Mouse (Mus musculus): Measurements from ENCODE around the gene 4933428G20Rik.

4933428G20Rik gene

GRCm38 (mm10) chr11:97466444-97467160 is 33.5 kb downstream of the 4933428G20Rik start:
- in situ Hi-C loops (cut with MboI; ENCODE audit: low sequenced_read_pairs), result no loop called here

- in situ Hi-C loops (cut with MboI; ENCODE audit: low sequenced_read_pairs), result no loop called here
Measured at GRCm38 (mm10) chr11:97465957-97466356, 34.2 kb downstream of the 4933428G20Rik start.

- in situ Hi-C loops (cut with MboI; ENCODE audit: low sequenced_read_pairs), result no loop called here
Measured at GRCm38 (mm10) chr11:97463991-97464390, 36.1 kb downstream of the 4933428G20Rik start.

GRCm38 (mm10) chr11:97463166-97463565 is 37.0 kb downstream of the 4933428G20Rik start:
- in situ Hi-C loops (cut with MboI; ENCODE audit: low sequenced_read_pairs), result no loop called here

- in situ Hi-C loops (cut with MboI; ENCODE audit: low sequenced_read_pairs), result no loop called here
Measured at GRCm38 (mm10) chr11:97462538-97462937, 37.6 kb downstream of the 4933428G20Rik start.

GRCm38 (mm10) chr11:97461307-97461820 is 38.8 kb downstream of the 4933428G20Rik start:
- in situ Hi-C loops (cut with MboI; ENCODE audit: low sequenced_read_pairs), result no loop called here

GRCm38 (mm10) chr11:97457120-97457519 is 43.0 kb downstream of the 4933428G20Rik start:
- in situ Hi-C loops (cut with MboI; ENCODE audit: low sequenced_read_pairs), result no loop called here

- in situ Hi-C loops (cut with MboI; ENCODE audit: low sequenced_read_pairs), result no loop called here
Measured at GRCm38 (mm10) chr11:97451625-97452024, 48.5 kb downstream of the 4933428G20Rik start.

GRCm38 (mm10) chr11:97450305-97450922 is 49.7 kb downstream of the 4933428G20Rik start:
- in situ Hi-C loops (cut with MboI; ENCODE audit: low sequenced_read_pairs), result no loop called here

GRCm38 (mm10) chr11:97449601-97450293 is 50.4 kb downstream of the 4933428G20Rik start:
- in situ Hi-C loops (cut with MboI; ENCODE audit: low sequenced_read_pairs), result no loop called here

GRCm38 (mm10) chr11:97448611-97449394 is 51.3 kb downstream of the 4933428G20Rik start:
- in situ Hi-C loops (cut with MboI; ENCODE audit: low sequenced_read_pairs), result no loop called here

GRCm38 (mm10) chr11:97447979-97448378 is 52.2 kb downstream of the 4933428G20Rik start:
- in situ Hi-C loops (cut with MboI; ENCODE audit: low sequenced_read_pairs), result no loop called here

- in situ Hi-C loops (cut with MboI; ENCODE audit: low sequenced_read_pairs), result no loop called here
Measured at GRCm38 (mm10) chr11:97445999-97446511, 54.1 kb downstream of the 4933428G20Rik start.

GRCm38 (mm10) chr11:97445596-97445995 is 54.5 kb downstream of the 4933428G20Rik start:
- in situ Hi-C loops (cut with MboI; ENCODE audit: low sequenced_read_pairs), result no loop called here

- in situ Hi-C loops (cut with MboI; ENCODE audit: low sequenced_read_pairs), result no loop called here
Measured at GRCm38 (mm10) chr11:97442891-97443675, 57.1 kb downstream of the 4933428G20Rik start.

GRCm38 (mm10) chr11:97441658-97442125 is 58.4 kb downstream of the 4933428G20Rik start:
- in situ Hi-C loops (cut with MboI; ENCODE audit: low sequenced_read_pairs), result no loop called here

GRCm38 (mm10) chr11:97441036-97441657 is 59.0 kb downstream of the 4933428G20Rik start:
- in situ Hi-C loops (cut with MboI; ENCODE audit: low sequenced_read_pairs), result no loop called here
